Mouse (Mus musculus) regulatory T cell (primary cell): ENCODE data around the gene Gm11214.

Source experiments
- in situ Hi-C: fragments of 300-600 bp; cut with MboI, MseI; formaldehyde crosslinking; loops from one replicate; pipeline ENCODE4 v1.15.1; 2025; ENCODE audit warnings: high pct_unique_total_duplicates

Gene Gm11214

DNA sequence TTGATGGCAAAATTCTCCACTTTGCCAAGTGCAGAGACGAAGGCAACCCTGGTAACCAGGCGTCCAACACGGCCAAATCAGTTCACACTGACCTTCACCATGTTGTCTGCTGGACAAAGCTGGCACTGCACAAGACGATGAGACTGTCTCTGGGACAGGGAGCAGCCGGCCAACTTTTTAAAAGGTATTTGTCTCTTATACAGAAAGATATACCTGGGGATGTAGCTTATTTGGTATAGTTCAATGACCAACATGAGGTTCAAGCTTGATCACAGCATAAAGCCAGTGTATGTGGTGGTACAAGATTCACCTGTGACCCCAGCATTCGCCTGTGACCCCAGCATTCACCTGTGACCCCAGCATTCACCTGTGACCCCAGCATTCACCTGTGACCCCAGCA is at the start of gene Gm11214:
Gene Gm11214, minus strand, starts transcription at position 101 of the 400 bp plus-strand sequence.
- in situ Hi-C loops, result loop anchor here (10.0 kb wide), 1 partner anchor 1298 kb away; the partner anchor contains the start of genes Fkbp15 and Slc31a1

DNA sequence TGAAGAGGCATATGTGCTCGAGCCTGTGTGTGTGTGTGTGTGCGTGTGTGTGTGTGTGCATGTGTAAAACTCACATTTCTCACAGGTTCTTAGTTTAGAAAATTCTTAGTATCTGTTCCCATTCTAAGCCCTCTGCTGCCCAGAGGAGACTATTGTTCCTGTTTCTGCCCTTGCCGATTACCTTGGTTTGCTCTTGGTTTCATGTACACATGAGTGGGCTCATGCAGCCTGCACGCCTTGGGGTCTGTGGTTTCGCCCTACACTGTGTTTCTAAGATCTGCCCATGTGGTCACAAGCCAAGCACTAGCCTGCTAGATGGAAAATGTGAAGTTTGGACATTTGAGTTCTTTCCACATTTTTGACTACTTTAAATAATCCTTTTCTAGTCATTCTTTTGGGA is 48.7 kb upstream of the Gm11214 start:
- in situ Hi-C loops, result no loop called here

DNA sequence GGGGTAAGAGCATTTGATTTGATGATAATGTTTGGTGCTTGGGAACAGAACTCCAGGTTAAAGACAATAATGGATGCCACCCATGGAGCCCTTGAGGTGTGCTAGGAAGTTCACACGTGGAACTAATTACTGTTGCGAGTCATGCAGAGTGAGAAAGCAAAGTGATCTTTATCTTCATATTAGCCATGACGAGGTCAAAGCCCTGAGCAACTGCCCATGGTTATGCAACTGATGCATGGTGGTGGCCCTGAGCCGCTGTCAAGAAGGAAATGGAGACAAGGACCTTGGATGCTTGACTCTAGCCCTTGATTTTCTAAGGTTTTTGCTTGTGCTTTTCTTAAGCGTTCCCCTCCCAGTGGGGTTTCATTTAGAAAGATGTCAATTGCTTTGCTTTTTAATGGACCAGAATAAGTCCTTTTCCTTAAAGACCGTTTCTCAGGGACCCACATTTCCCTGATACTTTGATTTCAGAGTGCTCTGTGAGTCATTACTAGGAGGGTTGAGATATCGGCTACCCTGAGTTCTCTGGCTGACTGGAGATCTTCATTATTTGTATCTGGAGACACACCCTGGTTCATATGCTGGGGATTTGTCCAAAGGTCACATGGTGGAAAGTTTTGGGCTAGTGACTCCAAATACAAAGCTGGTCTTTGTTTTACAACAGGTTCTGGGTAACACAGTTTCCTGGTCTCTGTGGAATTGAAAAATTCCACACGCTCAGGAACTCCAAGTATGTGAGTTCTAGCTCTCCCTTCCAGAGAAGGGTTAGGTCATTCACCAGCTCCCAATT is 47.4 kb upstream of the Gm11214 start:
- in situ Hi-C loops, result no loop called here

DNA sequence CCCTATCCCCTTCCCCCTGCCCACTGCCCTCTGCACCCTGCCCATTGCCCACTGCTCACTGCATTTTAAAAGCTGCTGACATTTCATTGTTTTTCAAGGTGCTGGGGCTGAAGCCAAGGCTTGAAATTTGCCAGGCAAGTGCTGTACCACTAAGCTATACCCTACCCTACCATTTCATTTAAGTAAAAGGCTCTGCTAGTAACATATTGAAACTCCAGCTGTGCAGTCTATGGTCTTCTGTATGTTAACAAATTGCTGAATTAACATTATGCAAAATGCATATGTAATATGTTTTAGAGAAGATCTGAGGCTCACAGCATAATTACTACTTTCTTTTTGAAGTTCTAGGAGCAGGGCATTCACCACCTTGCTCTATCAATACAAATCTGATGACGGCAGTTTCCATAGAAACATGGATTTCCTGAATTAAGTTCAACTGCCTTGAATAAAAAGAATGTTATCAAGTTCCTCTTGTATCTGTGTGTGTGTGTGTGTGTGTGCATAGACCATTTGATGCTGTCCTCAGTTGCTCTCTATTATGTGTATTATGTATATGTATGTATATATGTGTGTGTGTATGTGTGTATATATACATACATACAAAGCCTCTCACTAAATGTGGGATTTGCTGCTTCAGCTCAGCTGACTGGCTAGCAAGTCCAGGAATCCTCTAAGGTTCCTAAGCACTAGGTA is 43.2 kb upstream of the Gm11214 start:
- in situ Hi-C loops, result no loop called here

DNA sequence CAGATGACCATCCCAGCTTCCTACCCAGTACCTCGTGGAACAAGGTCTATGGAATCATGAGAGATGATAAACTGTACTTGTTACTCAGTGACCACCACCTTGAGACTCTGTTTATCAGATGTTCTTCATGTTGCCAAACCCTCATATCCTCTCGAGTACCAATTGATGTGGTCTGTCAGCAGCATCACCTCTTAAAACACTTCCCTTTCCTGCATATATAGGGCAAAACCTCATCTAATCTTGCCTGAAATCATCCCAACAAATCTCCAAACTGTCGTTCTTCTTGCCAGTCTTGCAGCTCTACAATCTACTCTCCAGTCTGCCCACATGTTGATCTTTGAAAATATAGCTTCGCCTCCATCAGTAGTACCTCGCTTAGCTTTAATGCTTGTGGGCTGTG is 41.1 kb upstream of the Gm11214 start:
- in situ Hi-C loops, result no loop called here

DNA sequence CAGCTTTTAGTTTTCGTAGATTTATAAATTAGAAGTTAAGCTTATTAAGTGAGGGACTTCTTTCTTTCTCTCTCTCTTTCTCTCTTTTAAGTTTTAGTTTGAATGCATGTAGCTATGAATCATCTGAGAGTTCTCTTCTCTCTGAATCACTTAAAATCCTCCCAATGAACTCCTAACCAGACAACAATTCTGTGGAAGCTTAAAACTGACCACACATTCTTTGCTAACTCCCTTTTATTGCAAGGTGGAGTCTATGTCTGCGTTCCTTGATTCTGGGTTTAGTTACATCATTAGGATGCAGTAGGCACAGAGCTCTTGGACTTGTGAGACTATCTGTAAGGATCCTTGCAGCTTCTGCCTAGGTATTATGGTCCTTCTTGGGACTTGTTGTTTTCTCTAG is 40.5 kb upstream of the Gm11214 start:
- in situ Hi-C loops, result no loop called here

- in situ Hi-C loops, result no loop called here
Measured at GRCm38 (mm10) chr4:63702006-63702704, 39.0 kb upstream of the Gm11214 start.

DNA sequence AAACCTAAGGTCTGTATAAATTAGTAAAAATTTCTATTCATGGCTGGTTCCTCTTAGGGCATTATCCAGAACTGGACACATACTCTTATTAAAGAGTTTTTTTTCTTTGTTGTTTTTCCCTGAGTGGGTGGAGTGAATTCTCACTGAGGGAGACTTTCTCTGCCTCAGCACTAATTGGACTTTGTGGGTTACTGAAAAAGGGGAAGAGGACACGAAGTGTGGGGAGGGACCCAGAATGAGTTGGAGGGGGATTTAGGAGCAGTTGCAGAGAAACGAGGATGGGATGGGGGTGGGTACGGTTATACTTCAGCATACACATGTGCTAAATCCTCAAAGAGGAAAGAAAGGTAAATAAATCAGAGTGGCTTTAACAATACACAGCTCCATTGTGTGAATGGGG is 36.6 kb upstream of the Gm11214 start:
- in situ Hi-C loops, result no loop called here

- in situ Hi-C loops, result no loop called here
Measured at GRCm38 (mm10) chr4:63696921-63697320, 33.7 kb upstream of the Gm11214 start.

DNA sequence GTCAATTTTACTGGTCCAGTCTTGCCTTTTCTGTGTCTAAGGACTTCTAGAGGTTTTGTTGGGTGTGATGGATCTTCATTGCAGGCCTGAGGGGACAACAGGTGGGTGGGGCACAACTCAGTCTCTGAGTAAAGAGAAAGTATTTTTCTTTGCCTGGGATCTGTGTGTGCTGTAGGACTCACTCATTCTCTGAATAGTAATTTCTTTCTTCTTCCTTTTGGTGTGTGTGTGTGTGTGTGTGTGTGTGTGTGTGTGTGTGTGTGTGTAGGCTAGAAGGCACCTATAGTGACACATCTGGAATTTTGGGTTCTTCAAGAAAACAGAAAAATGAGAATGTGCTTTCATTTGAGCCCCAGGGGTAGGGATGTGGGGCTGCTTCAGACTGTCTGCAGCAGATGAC is 29.2 kb upstream of the Gm11214 start:
- in situ Hi-C loops, result no loop called here

GRCm38 (mm10) chr4:63687429-63687828 is 24.2 kb upstream of the Gm11214 start:
- in situ Hi-C loops, result loop anchor here (5.0 kb wide), 3 partner anchors 50 to 260 kb away; no protein-coding TSS in a partner anchor

GRCm38 (mm10) chr4:63686157-63686556 is 23.0 kb upstream of the Gm11214 start:
- in situ Hi-C loops, result loop anchor here (5.0 kb wide), 3 partner anchors 49 to 261 kb away; no protein-coding TSS in a partner anchor

GRCm38 (mm10) chr4:63685253-63685525 is 22.0 kb upstream of the Gm11214 start:
- in situ Hi-C loops, result loop anchor here (5.0 kb wide), 3 partner anchors 48 to 262 kb away; no protein-coding TSS in a partner anchor

- in situ Hi-C loops, result loop anchor here (5.0 kb wide), 3 partner anchors 47 to 263 kb away; no protein-coding TSS in a partner anchor
Measured at GRCm38 (mm10) chr4:63684412-63685252, 21.5 kb upstream of the Gm11214 start.

DNA sequence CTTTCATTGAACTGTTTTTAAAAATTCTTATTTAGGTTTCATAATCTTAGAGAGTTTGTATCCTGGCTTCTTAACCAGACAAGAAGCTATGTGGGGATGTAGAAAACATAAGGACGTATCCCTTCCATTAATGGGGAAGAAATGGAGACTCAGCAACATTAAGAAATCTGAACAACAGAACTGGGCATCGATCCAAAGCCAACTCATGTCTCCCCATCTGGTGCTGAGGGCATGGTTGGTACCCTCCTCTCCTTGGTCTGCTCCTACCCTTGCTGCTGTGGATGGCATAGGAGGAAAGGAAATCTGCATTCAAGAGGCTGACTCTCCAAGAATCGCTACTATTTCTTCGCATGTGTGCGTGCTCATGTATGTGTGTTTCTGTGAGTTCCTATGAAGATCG is 20.5 kb upstream of the Gm11214 start:
- in situ Hi-C loops, result no loop called here

DNA sequence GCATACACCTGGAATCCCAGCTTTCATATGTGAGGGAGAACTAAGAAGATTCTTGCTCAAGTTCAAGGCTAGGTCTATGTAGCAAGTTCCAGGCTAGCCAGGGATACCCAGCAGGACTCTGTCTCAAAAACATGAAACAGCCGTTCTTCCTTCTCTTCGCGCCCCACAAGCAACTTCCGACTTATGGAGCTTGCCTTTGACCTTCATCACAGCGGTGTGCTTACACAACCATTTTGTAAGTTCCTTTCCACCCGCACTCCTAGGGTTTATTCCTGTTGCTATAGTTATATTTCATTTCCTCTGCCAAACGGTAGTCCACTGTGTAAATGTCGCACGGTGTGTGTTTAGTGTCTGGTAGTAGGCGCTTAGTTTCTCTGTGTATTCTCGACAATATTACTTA is 19.9 kb upstream of the Gm11214 start:
- in situ Hi-C loops, result no loop called here

DNA sequence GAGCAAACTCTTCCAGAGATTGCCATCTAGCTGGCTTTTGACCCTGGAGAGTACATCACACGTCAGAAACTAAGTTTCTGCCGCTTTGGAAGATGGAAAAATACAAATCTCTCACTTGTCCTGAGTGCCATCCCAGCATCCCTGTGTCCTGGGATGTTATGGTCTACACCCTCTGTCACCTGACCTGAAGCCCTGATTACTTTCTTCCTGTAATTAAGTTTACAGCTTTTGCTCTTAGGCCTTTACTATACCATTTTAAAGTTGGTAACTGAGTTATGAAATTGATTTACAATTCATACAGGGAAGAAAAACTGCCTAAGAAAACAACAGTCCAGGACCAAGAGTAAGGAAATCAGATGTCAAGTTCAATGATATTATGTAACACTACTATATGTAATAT is 19.3 kb upstream of the Gm11214 start:
- in situ Hi-C loops, result no loop called here

DNA sequence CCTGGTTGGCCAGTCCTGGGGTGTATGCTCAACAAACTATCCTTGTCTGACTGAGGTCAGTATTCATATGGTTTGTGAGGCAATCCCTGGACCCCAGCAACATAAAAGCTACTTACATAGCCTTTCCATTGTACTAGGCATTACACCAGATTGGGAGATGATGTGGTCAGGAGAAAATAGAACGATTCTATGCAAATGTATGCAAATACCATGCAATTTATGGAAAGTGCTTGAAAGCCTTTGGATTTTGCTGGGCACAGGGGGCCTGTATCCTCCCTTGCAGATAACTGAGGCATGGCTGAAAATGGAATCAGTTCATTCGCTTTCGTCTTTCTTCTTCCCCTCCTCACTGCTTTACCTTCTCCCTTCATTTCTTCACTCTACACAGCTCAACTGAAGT is 18.4 kb upstream of the Gm11214 start:
- in situ Hi-C loops, result no loop called here

- in situ Hi-C loops, result loop anchor here (10.0 kb wide), 1 partner anchor 260 kb away; no protein-coding TSS in a partner anchor
Measured at GRCm38 (mm10) chr4:63675128-63675527, 11.9 kb upstream of the Gm11214 start.

GRCm38 (mm10) chr4:63668255-63668654 is 5.1 kb upstream of the Gm11214 start:
- in situ Hi-C loops, result loop anchor here (10.0 kb wide), 1 partner anchor 1303 kb away; the partner anchor contains the start of genes Fkbp15 and Slc31a1

DNA sequence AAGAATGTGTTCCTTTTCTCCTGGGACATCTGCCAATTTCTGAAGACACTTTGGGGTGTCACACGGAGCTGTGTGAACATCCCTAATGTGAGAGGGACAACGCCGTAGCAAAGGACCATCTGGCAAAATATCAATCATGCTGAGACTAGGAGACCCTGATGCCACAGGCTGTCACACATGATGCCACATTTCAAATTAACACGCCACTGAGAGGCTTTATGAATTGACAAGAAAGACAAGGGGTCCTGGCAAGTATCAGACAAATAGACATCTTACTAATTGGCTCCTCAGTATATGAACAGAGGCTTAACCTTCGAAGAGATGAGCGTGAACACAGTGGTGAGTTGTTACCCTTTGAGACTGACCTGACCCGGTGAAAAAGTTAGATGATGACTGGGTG is 2.6 kb upstream of the Gm11214 start:
- in situ Hi-C loops, result loop anchor here (10.0 kb wide), 1 partner anchor 1301 kb away; the partner anchor contains the start of genes Fkbp15 and Slc31a1
